Mouse (Mus musculus): ENCODE measurements around the gene Hmmr.
"Not testable (repeated sequence)": the region's sequence is repeated elsewhere in the genome, so short reads cannot be mapped to it uniquely, and the experiment has no call there.

Hmmr gene

DNA sequence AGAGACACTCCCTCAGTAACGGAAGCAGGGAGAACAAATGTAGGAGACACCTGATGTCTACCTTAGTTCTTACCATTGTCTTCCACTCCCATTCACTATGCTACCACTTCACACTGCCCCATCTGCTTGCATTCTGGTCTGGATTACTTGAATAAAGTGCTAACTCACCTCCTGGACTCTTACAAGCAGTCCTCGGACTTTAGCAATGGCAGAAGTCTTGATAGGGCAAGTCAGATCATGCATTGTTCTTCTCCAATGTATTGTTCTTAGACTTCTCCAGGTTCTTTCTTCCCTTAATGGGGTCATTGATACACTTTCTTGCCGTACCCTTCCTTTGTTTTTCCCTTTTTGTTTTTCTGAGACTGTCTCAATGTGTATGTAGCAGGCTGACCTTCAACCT is 4.1 kb upstream of the Hmmr start:
- peaks cover 6% of the 10 kb centered on the region; the same call in 1 of the 2 replicates for H3K36me3 ChIP-seq (ENCODE audit: control insufficient read depth, insufficient read depth, low read length, poor library complexity, severe bottlenecking)
- no peak for DNase-seq (ENCODE audit: low read depth, low spot score)
- H3K27me3 ChIP-seq (ENCODE audit: control insufficient read depth, insufficient read depth, low read length, poor library complexity, severe bottlenecking) = no peaks in the 10 kb centered on the region

DNA sequence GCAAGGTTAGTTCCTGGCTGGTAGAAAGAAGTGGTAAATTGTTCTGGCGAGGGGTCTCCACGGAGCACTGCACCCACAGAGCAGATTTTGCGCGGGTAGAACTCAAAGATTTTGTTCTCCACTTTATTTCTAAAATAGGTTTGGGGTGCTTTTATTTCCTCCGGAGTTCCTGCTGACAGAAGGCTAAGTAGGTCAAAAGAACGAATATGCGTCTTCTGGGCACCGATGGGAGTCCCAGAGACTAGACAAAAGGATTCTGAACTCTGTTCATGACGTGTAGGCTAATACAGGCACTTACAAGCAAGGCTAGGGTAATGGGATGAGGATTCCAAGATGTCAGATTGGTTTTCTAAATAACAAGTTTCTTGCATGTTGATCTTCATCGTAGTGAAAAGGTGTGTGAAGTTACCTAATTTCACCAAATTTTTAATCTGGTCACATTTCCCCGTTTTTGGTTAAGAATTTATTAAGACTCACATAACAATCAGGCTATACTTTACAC is 1.1 kb upstream of the Hmmr start:
- Histone ChIP-seq H3K27me3 (ENCODE audit: control insufficient read depth, insufficient read depth, low read length, poor library complexity, severe bottlenecking) (no peaks in the 10 kb centered on the region), H3K36me3 (ENCODE audit: control insufficient read depth, insufficient read depth, low read length, poor library complexity, severe bottlenecking) (peaks cover 5% of the 10 kb centered on the region; the same call in 1 of the 2 replicates)
- no peak for DNase-seq (ENCODE audit: low read depth, low spot score)

DNA sequence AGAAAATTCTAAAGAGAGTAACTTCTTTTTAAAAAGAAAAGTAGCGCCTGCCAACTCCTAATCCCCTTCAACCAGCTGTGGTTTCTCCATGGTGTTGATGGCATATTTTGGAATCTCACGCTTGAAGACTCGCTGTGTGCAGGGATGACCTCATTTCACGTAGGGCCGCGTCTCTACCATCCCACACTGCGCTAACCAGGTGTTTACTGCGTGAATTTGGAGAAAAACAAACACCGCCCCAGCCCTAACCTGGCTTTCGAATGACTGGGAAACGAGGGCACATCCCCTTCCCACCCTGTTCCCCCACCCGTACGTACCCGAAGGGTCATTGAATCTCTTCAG is 254 bp downstream of the Hmmr start:
- Histone ChIP-seq H3K36me3 (ENCODE audit: control insufficient read depth, insufficient read depth, low read length, poor library complexity, severe bottlenecking) (no peaks in the 10 kb centered on the region), H3K27me3 (ENCODE audit: control insufficient read depth, insufficient read depth, low read length, poor library complexity, severe bottlenecking) (no peaks in the 10 kb centered on the region)
- DNase-seq (ENCODE audit: low read depth, low spot score) = no peak

DNA sequence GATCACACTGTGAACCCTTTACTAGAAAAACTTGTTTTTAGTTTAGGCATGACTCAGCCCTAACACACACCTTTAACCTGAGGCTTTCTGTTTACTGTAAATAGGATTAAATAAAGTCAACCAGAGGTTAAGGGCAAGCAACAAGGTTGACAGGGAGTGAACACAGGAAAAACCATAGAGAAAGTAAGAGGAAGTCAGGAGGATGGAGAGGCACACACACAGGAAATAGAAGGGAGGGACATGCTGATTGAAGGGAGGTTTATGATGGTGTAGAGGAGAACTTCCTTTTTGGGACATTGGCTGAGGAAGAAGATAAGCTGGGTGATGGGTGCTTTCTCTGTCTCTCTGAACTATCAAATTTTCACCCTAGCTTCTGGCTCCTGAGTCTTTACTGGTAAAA is 14.9 kb downstream of the Hmmr start:
- DNase-seq (ENCODE audit: low read depth, low spot score) = peak; percentile 31
- no peaks in the 10 kb centered on the region for H3K27me3 ChIP-seq (ENCODE audit: control insufficient read depth, insufficient read depth, low read length, poor library complexity, severe bottlenecking)
- no peaks in the 10 kb centered on the region for H3K36me3 ChIP-seq (ENCODE audit: control insufficient read depth, insufficient read depth, low read length, poor library complexity, severe bottlenecking)

DNA sequence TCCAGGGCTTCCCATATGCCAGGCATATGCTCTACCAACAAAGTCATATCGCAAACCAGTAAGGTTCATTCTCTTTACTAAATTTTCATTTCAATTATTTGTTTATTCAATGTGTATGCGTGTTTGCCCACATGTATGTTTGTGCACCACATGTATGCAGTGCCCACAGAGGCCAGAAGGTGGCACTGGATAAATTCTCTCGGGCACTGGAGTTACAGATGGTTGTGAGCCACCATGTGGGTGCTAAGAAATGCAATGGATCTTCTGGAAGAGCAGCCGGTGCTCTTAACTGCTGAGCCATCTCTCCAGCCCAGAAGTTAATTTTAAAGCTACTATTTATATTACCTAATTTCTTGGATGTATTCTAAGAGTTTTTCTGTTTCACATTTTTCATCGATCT is 17.7 kb downstream of the Hmmr start:
- Histone ChIP-seq H3K27me3 (ENCODE audit: control insufficient read depth, insufficient read depth, low read length, poor library complexity, severe bottlenecking) (no peaks in the 10 kb centered on the region), H3K36me3 (ENCODE audit: control insufficient read depth, insufficient read depth, low read length, poor library complexity, severe bottlenecking) (no peaks in the 10 kb centered on the region)
- DNase-seq (ENCODE audit: low read depth, low spot score) = peak; percentile 22

DNA sequence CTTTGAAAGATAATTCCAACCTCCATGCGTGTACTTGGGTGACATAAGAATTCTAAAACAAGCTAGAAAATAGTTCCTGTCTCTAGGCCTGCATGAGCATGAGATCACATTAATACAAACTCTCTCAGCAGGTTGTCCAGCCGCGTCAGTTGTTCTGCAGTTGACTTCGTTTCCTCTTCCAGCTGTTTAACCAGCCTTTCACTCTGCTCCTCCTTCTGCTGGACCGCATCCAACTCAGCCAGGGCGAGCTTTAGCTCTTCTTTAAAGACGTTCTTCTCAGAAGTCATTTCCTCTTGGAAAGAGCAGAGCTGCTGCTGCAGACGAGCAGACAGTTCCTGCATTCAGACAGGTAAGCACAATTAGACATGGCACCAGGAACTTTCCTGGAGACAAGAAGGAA is 19.4 kb downstream of the Hmmr start:
- DNase-seq (ENCODE audit: low read depth, low spot score) = no peak
- Histone ChIP-seq H3K27me3 (ENCODE audit: control insufficient read depth, insufficient read depth, low read length, poor library complexity, severe bottlenecking) (no peaks in the 10 kb centered on the region), H3K36me3 (ENCODE audit: control insufficient read depth, insufficient read depth, low read length, poor library complexity, severe bottlenecking) (no peaks in the 10 kb centered on the region)

DNA sequence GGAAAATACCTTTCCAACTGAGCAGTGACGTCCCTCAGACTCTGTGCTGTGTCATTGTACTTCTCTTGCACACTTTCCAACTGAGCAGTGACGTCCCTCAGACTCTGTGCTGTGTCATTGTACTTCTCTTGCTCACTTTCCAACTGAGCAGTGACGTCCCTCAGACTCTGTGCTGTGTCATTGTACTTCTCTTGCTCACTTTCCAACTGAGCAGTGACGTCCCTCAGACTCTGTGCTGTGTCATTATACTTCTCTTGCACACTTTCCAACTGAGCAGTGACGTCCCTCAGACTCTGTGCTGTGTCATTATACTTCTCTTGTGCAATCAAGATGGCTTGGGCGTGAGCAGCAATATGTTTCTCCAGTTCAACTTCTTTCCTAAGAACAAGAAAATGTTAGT is 23.3 kb downstream of the Hmmr start:
- not testable (repeated sequence) for H3K27me3 ChIP-seq (ENCODE audit: control insufficient read depth, insufficient read depth, low read length, poor library complexity, severe bottlenecking); DNase-seq (ENCODE audit: low read depth, low spot score); H3K36me3 ChIP-seq (ENCODE audit: control insufficient read depth, insufficient read depth, low read length, poor library complexity, severe bottlenecking)

DNA sequence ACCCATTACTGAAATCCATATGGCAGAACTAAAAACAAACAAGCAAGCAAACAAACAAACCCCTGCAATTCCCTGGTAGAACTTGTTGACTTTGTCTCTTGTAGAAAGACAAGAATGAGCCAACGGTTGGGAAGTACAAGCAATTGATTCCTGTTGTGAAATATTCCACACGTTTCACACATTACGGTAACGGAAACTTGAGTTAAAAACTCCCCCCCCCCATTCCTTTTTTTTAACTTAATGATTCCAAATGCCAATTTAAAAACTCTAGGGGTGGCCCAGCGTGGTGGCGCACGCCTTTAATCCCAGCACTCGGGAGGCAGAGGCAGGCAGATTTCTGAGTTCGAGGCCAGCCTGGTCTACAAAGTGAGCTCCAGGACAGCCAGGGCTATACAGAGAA is 38.1 kb downstream of the Hmmr start, which contains the start of gene Mat2b:
Mat2b (minus strand) TSS at position 101 of the 400 bp plus-strand sequence.
- Histone ChIP-seq H3K36me3 (ENCODE audit: control insufficient read depth, insufficient read depth, low read length, poor library complexity, severe bottlenecking) (no peaks in the 10 kb centered on the region), H3K27me3 (ENCODE audit: control insufficient read depth, insufficient read depth, low read length, poor library complexity, severe bottlenecking) (no peaks in the 10 kb centered on the region; the same call in 1 of the 2 replicates)
- no peak for DNase-seq (ENCODE audit: low read depth, low spot score)

DNA sequence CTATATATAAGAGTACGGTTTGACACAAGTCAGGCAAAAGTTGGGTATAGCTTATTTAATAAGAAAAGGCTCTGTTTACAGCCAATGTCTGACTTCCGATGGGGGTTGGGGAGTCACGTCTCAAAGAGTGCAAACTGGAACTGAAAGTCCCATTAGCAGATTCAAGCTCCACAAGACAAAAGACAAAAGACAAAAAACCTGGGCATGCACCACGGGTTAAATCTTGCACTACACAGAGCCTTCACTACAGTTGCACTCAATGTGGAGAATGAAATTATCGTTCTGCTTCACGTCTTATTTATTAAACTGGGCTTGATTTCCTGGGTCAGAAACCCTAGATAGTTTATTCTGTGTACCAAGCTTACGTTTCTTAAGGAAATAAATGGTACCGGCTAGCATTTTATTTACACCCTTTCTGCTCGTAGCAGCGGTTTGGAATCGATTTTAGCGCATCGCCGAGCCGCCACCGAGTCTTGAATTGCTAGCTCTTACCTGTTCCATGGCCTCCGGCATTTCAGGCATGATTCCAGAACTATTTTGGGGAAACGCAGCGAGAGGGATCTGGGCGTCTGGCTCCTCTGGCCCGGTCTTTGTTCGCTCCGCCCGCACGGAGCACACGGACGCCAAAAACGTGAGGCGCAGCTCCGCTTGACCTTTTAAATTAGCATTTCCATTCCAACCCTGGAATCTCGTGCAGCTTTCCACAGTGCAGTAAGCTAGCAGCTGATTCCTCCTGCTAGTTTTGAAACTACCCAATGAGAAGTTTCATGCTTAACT is 38.7 kb downstream of the Hmmr start:
- no peaks in the 10 kb centered on the region for H3K36me3 ChIP-seq (ENCODE audit: control insufficient read depth, insufficient read depth, low read length, poor library complexity, severe bottlenecking)
- H3K27me3 ChIP-seq (ENCODE audit: control insufficient read depth, insufficient read depth, low read length, poor library complexity, severe bottlenecking) = no peaks in the 10 kb centered on the region; the same call in 1 of the 2 replicates
- peak; percentile 76 for DNase-seq (ENCODE audit: low read depth, low spot score)

DNA sequence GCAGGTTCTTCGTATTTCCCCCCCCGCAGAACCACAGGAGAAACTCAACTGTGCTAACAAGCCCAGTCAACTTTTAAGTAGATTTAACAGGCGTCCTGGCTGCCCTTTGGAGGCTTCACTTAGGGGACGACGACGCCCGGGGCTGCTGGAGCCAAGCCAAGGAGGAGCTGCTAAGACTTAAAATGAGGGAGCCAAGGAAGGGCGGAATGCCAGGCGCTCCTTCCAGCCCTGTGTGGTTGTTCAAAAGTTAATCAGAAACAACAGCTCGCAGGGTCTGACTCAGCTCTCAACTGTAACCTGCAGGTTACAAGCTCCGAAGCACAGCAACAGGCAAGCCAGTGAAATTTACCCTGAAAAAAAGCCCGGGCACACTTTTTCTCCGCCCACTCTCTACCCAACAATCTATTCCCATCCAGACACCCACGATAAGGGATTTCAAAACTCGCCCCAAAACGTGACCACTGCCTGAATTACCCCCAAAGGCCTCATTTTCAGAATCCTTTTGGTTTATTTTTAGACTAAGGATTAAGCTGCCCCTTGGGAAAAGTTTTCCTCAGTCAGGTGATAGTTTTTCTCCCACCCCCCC is 39.8 kb downstream of the Hmmr start:
- Histone ChIP-seq H3K36me3 (ENCODE audit: control insufficient read depth, insufficient read depth, low read length, poor library complexity, severe bottlenecking) (no peaks in the 10 kb centered on the region), H3K27me3 (ENCODE audit: control insufficient read depth, insufficient read depth, low read length, poor library complexity, severe bottlenecking) (no peaks in the 10 kb centered on the region; the same call in 1 of the 2 replicates)
- peak; percentile 30 for DNase-seq (ENCODE audit: low read depth, low spot score)

DNA sequence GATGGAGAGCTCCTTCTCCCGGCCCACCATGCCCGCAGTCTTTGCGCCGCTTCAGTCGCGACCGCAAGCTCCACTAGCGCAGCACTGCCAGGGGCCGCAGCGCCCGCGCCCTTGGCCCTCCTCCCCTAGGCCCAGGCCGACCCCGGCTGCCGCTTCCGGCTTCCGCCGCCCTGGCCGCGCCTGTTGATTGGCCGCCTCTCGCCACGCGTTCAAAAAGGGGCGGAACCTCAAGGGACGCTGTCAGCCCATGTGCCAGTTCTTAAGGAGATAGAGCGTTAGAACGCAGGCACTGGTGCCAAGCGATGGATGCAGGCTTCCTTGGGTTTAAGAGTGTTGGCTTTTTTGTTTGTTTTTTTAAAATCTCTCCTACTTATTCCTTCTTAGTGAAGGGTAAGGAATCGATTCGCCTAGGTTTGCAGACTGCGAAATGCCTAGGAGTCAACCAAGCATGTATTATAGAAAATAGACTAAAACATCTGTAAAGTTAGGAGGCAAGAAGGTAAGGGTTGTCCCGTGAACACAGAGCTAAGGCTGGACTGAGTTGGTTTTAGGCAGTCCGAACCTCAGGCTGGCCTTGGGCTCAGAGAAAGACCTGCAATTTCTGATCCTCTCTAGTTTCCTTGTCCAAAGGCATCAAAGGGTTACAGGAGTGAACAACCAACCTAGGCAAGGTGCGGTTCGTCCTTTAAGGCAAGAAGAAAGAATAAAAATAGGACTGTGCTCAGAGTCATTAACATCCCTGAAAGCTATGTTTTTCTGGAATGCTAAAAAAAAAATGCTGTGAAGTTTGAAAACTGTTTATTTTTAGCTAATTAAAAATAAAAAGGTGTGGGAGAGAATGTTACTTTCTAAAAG is 40.5 kb downstream of the Hmmr start:
- Histone ChIP-seq H3K36me3 (ENCODE audit: control insufficient read depth, insufficient read depth, low read length, poor library complexity, severe bottlenecking) (0 out of 2 replicates have a peak, but pooled peaks cover 2% of the 10 kb centered on the region), H3K27me3 (ENCODE audit: control insufficient read depth, insufficient read depth, low read length, poor library complexity, severe bottlenecking) (no peaks in the 10 kb centered on the region; the same call in 1 of the 2 replicates)
- DNase-seq (ENCODE audit: low read depth, low spot score) = peak; percentile 93

DNA sequence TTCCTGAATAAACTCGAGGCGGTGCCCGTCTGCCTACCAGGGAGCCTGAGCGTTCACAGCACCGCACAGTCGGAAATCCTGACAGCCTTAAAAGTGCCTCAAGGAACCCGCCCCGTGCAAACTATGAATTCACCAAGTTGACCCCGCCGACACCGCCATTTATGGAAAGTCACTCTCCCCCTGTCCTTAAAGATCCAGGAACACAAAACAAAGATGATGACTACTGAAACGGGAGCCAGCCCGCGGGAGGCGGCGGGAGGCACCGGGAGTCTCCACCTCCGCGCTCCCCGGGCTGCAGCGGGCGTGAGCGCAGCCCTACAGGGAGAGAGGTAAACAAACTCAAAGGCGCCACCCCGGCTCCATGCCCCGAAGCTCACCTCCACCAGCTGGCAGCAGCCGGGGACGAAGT is 41.1 kb downstream of the Hmmr start:
- no peak for DNase-seq (ENCODE audit: low read depth, low spot score)
- Histone ChIP-seq H3K36me3 (ENCODE audit: control insufficient read depth, insufficient read depth, low read length, poor library complexity, severe bottlenecking) (0 out of 2 replicates have a peak, but pooled peaks cover 2% of the 10 kb centered on the region), H3K27me3 (ENCODE audit: control insufficient read depth, insufficient read depth, low read length, poor library complexity, severe bottlenecking) (no peaks in the 10 kb centered on the region; the same call in 1 of the 2 replicates)

DNA sequence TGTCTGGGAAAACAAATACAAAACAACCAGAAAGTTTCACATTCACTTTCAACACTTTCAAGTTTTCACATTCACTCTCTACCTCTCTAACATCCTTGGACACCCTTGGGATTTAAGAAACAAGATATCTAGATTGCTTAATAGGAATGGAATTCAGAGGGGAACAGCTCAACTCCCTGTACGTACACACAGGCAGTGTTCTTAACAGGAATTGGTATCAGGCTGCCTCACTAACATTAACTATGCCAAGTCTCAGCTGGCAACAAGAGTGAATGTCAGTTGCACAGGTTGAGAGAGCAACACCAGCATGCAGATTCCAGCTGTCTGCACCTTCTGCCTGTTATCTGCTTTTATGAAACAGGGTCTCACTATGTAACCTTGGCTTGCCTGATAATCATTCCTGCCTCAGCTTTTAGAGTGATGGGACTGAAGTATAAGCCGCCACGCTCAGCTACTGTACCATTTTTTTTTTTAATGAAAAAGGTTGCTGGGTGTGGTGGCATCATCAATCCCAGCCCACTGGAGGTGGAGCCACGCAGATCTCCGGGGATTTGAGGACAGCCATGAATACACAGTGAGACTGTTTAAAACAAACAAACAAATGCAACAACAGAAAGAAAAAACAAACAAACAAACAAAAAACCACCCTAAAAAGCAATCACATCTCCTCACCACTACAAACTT is 42.6 kb downstream of the Hmmr start:
- H3K27me3 ChIP-seq (ENCODE audit: control insufficient read depth, insufficient read depth, low read length, poor library complexity, severe bottlenecking) = no peaks in the 10 kb centered on the region; the same call in 1 of the 2 replicates
- H3K36me3 ChIP-seq (ENCODE audit: control insufficient read depth, insufficient read depth, low read length, poor library complexity, severe bottlenecking) = 0 out of 2 replicates have a peak, but pooled peaks cover 2% of the 10 kb centered on the region
- DNase-seq (ENCODE audit: low read depth, low spot score) = no peak

DNA sequence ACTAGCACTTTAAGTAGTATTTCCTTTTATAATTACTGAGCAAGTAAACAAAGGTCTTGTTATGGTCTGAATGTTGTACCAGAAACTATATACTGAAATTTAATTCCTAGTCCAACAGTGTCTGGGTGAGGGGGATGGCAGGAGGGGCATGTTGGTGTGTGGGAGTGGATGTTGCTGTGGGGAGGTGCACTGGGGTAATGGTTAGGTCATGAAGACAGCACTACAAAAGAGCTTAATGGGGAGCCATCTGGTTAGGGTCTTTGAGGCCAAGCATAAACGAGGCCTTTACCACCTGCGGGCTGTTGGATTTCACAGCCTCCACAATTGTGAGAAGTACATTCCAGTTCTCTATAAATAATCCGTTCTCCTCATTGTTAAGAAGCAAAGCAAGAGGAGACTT is 49.9 kb downstream of the Hmmr start:
- no peaks in the 10 kb centered on the region for H3K27me3 ChIP-seq (ENCODE audit: control insufficient read depth, insufficient read depth, low read length, poor library complexity, severe bottlenecking)
- H3K36me3 ChIP-seq (ENCODE audit: control insufficient read depth, insufficient read depth, low read length, poor library complexity, severe bottlenecking) = peaks cover 23% of the 10 kb centered on the region
- no peak for DNase-seq (ENCODE audit: low read depth, low spot score)

Measured in splenic B cell, adult 2 months (primary cell).